Mouse (Mus musculus) intestine, embryonic 16.5 days (tissue): ENCODE measurements around the gene Ninl. TPM values are rescaled to one million over a fixed set of nuclear protein-coding genes. Genes with fewer than 3 reads are reported as not detected.

ENCODE experiments used
- ATAC-seq: fragments of 200-750 bp; cut with Nextera tagmentation; 2 replicates; pipeline ENCODE4 v1.8.0; 2017; ENCODE audit warnings: moderate TSS enrichment, moderate library complexity
- H3K27ac ChIP-seq: fragments of 300-500 bp; sonication (generic); 2 replicates; pipeline ENCODE4 v1.5.1; 2014; ENCODE audit warnings: mild to moderate bottlenecking, low read length
- H3K27me3 ChIP-seq: fragments of 300-500 bp; sonication (generic); replicated peaks from 2 replicates; pipeline ENCODE4 v1.6.1; 2014; ENCODE audit warnings: low read length, control low read depth, mixed read lengths; ENCODE audit not compliant: control insufficient read depth, insufficient read depth
- H3K36me3 ChIP-seq: fragments of 300-500 bp; sonication (generic); 2 replicates; pipeline ENCODE4 v1.6.1; 2014; ENCODE audit warnings: low read length, control low read depth; ENCODE audit not compliant: control insufficient read depth, insufficient read depth
- H3K4me1 ChIP-seq: fragments of 300-500 bp; sonication (generic); 2 replicates; pipeline ENCODE4 v1.6.1; 2014; ENCODE audit warnings: low read length, control low read depth, mixed read lengths; ENCODE audit not compliant: control insufficient read depth, insufficient read depth
- H3K4me2 ChIP-seq: fragments of 300-500 bp; sonication (generic); 2 replicates; pipeline ENCODE4 v1.6.1; 2014; ENCODE audit warnings: low read depth, low read length, control low read depth
- H3K4me3 ChIP-seq: fragments of 300-500 bp; sonication (generic); 2 replicates; pipeline ENCODE4 v1.5.1; 2014; ENCODE audit warnings: mild to moderate bottlenecking, low read length
- H3K9ac ChIP-seq: fragments of 300-500 bp; sonication (generic); 2 replicates; pipeline ENCODE4 v1.6.1; 2014; ENCODE audit warnings: low read depth, low read length
- H3K9me3 ChIP-seq: fragments of 300-500 bp; sonication (generic); 2 replicates; pipeline ENCODE4 v1.6.1; 2016; ENCODE audit warnings: low read length, control low read depth; ENCODE audit not compliant: control insufficient read depth
- WGBS: fragments of 180-500 bp; shearing (Covaris S2); extraction: QIAGEN DNeasy Blood & Tissue Kit; methylation state at CpG from one replicate; pipeline ENCODE4 v1.1.7; 2014; 5-methylcytosine and 5-hydroxymethylcytosine counted together
- polyA plus RNA-seq: library from polyadenylated mRNA; unstranded; fragments of >200 nt; fragmentation: Nextera tagmentation; extraction: Ambion mirVana; gene quantifications from 2 replicates; pipeline ENCODE4 v1.2.1, GENCODE M21; 2015

Ninl gene
- polyA plus RNA-seq, 1 experiment from 2014 or later = 5.3 TPM

GRCm38 (mm10) chr2:150886315-150886714 is 152.9 kb downstream of the Ninl start:
- H3K4me1 ChIP-seq = no peaks in the 10 kb centered on the region
- H3K9ac ChIP-seq = no peak overlapping the region
- H3K36me3 ChIP-seq = no peaks in the 10 kb centered on the region
- no peak overlapping the region for H3K27ac ChIP-seq
- H3K9me3 ChIP-seq = no peaks in the 10 kb centered on the region
- no peaks in the 10 kb centered on the region for H3K27me3 ChIP-seq
- ATAC-seq = no peak
- no peak overlapping the region for H3K4me3 ChIP-seq
- H3K4me2 ChIP-seq = no peak overlapping the region

- 67% methylated on average over 1 of the region's 1 CpGs for WGBS
- no peak overlapping the region for H3K4me2 ChIP-seq
- no peak overlapping the region for H3K27ac ChIP-seq
- H3K9ac ChIP-seq = no peak overlapping the region
- H3K4me3 ChIP-seq = no peak overlapping the region
- no peaks in the 10 kb centered on the region for H3K27me3 ChIP-seq
- no peak for ATAC-seq
- H3K4me1 ChIP-seq = no peaks in the 10 kb centered on the region
- H3K9me3 ChIP-seq = no peaks in the 10 kb centered on the region
- no peaks in the 10 kb centered on the region for H3K36me3 ChIP-seq
These were observed 153.4 kb downstream of the Ninl start for GRCm38 (mm10) chr2:150885814-150886213.

DNA sequence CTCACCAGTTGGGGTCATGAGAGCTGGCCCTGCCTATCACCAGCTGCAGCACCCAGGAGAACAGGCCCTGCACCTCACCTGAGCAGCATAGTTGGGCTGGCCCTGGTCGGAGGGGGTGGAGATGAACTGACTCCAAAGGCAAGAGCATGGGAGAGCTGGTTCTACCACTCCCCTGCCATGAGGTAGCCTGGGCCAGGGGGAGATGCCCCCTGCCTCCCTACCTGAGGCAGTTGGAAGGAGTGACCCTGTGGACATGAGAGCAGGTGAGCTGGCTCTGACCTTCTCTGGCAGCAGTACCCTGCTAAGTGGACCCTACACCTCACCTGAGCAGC is 154.4 kb downstream of the Ninl start:
- no peak overlapping the region for H3K27ac ChIP-seq
- no peak overlapping the region for H3K4me2 ChIP-seq
- H3K4me3 ChIP-seq = no peak overlapping the region
- H3K4me1 ChIP-seq = no peaks in the 10 kb centered on the region
- no peaks in the 10 kb centered on the region for H3K36me3 ChIP-seq
- H3K27me3 ChIP-seq = no peaks in the 10 kb centered on the region
- peak; percentile 42; the same call in 1 of the 2 replicates for ATAC-seq
- no peaks in the 10 kb centered on the region for H3K9me3 ChIP-seq
- H3K9ac ChIP-seq = no peak overlapping the region
- 67% methylated on average over 1 of the region's 1 CpGs for WGBS

Other genes with a start within 250 kb of the Ninl start
- 49.7 and 52.1 TPM in 2 replicates for gene Abhd12, start 134.6 kb downstream of the Ninl start, polyA plus RNA-seq
- 20.4 and 26.4 TPM in 2 replicates for gene Gins1, start 134.0 kb downstream of the Ninl start, polyA plus RNA-seq
- gene Nanp, start within 50 bp of the Ninl start, polyA plus RNA-seq = 50.9 and 53.9 TPM in 2 replicates
- gene Gm14151, start 53.0 kb upstream of the Ninl start, polyA plus RNA-seq = not detected in 2 replicates
- not detected in 2 replicates for gene Gm14147, start 58.9 kb upstream of the Ninl start, polyA plus RNA-seq